Mouse (Mus musculus) brain, embryonic 14.5 days (tissue): ENCODE measurements around the gene Sgo2a.

Source experiments
- CTCF ChIP-seq: fragments of 200-500 bp; IDR thresholded peaks from 2 replicates; pipeline ENCODE4 v1.5.1; 2012; ENCODE audit warnings: inconsistent platforms, mild to moderate bottlenecking, moderate library complexity, borderline replicate concordance; ENCODE audit not compliant: insufficient read depth, insufficient read length; ENCODE audit errors: extremely low read depth
- POLR2A ChIP-seq: fragments of 200-500 bp; IDR thresholded peaks from 2 replicates; pipeline ENCODE4 v1.6.1; 2012; ENCODE audit warnings: mild to moderate bottlenecking, inconsistent platforms, borderline replicate concordance; ENCODE audit not compliant: poor library complexity, insufficient read depth, insufficient read length, severe bottlenecking; ENCODE audit errors: extremely low read depth

DNA sequence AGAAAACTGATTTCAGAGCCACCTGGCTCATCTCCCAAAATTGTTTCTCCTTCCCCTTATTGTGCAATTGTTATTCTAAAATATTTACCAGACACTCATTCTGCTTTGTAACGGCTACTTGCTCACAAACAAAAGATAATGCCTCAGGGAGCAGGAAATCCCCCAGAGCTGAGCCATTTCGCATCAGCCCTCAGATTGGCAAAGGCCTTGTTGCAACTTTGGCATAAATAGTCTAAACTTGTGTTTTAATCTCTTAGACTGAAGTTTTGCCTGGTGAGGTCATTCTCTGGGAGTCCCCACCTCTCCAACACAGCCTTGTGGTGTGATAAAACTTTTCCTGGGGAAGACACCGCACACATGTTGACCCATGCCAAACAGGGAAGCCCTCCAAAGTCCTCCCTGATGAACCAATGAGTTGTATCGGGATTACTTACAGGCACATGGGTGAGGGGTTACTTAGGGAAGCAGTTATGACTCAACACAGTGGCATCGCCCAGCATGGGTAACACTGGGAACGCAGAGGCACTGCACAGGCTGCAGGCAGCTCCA, 6.6 kb upstream of the Sgo2a start:
- no peak for TF ChIP-seq CTCF
- TF ChIP-seq POLR2A = no peak
